Mouse (Mus musculus) G1E (cell line): ENCODE data around the gene Erf. TPM values are rescaled to one million over a fixed set of nuclear protein-coding genes. Genes with fewer than 3 reads are reported as not detected.
A peak's percentile ranks its signal among the peaks of the same experiment; 100 is the strongest.

Source experiments
- ATAC-seq: 2 replicates; pipeline ENCODE4 v1.8.0; 2016; ENCODE audit warnings: mild to moderate bottlenecking; ENCODE audit not compliant: insufficient number of reproducible peaks, poor library complexity, low FRiP score, severe bottlenecking; ENCODE audit errors: extremely low read depth
- DNase-seq: peaks from one replicate; pipeline ENCODE4 v3.0.0; 2012; ENCODE audit warnings: low spot score
- H3K27me3 ChIP-seq: 2 replicates; pipeline ENCODE4 v1.6.1; 2012; ENCODE audit warnings: mild to moderate bottlenecking, low read length, inconsistent platforms; ENCODE audit not compliant: insufficient read depth
- H3K36me3 ChIP-seq: replicated peaks from 2 replicates; pipeline ENCODE3; 2012; ENCODE audit warnings: mild to moderate bottlenecking, inconsistent platforms
- H3K4me1 ChIP-seq: 2 replicates; pipeline ENCODE4 v1.6.1; 2012; ENCODE audit warnings: low read depth, low read length, inconsistent platforms, mixed read lengths; ENCODE audit not compliant: insufficient read depth
- H3K4me3 ChIP-seq: 2 replicates; pipeline ENCODE4 v1.5.1; 2012; ENCODE audit warnings: low read depth, mild to moderate bottlenecking, inconsistent platforms, low read length, moderate library complexity, mixed read lengths
- H3K9me3 ChIP-seq: replicated peaks from 2 replicates; pipeline ENCODE4 v1.6.1; 2012; ENCODE audit warnings: inconsistent platforms
- CTCF ChIP-seq: IDR thresholded peaks from 2 replicates; pipeline ENCODE4 v1.5.1; 2012; ENCODE audit warnings: low read depth, low read length, inconsistent platforms, mixed read lengths
- GATA1 ChIP-seq: IDR thresholded peaks from 2 replicates; pipeline ENCODE4 v1.6.1; 2012; ENCODE audit warnings: borderline replicate concordance, low read length, inconsistent platforms, mixed read lengths
- GATA2 ChIP-seq: IDR thresholded peaks from 2 replicates; pipeline ENCODE4 v1.6.1; 2012; ENCODE audit warnings: low read depth, low read length, inconsistent platforms, borderline replicate concordance
- POLR2AphosphoS5 ChIP-seq: IDR thresholded peaks from 2 replicates; pipeline ENCODE4 v1.6.1; 2012; ENCODE audit warnings: low read depth, low read length, inconsistent platforms; ENCODE audit not compliant: insufficient replicate concordance
- TAL1 ChIP-seq: conservative IDR thresholded peaks from 2 replicates; pipeline ENCODE4 v1.6.1; 2012; ENCODE audit warnings: low read depth, low read length, inconsistent platforms, mixed read lengths
- polyA plus RNA-seq: library from polyadenylated mRNA; stranded (reverse); fragments of >175 nt; gene quantifications from 2 replicates; pipeline ENCODE4 v1.2.3, GENCODE M21; 2012
- total RNA-seq, 2 experiments: library from RNA; stranded (forward) in 1 of 2; stranded (reverse) in 1 of 2; fragments of 200-1000 nt in 1 of 2; fragments of >200 nt in 1 of 2; fragmentation: Nextera tagmentation in 1 of 2; gene quantifications; 2 replicates each; pipeline ENCODE4 v1.2.3; 2014 to 2017

Erf gene
- total and polyA plus RNA-seq, 3 experiments, result 6.9 to 97.7 (median 31.5) TPM

- ATAC-seq (no peak), DNase-seq (no peak)
- H3K9me3 ChIP-seq, result no peaks in the 10 kb centered on the region
- H3K36me3 ChIP-seq, result no peaks in the 10 kb centered on the region
- peaks cover 14% of the 10 kb centered on the region for H3K4me1 ChIP-seq
- peaks cover 6% of the 10 kb centered on the region for H3K27me3 ChIP-seq
- no peak overlapping the region for H3K4me3 ChIP-seq
- TF ChIP-seq POLR2AphosphoS5 (no peak), TAL1 (no peak), CTCF (no peak), GATA2 (no peak), GATA1 (no peak)
These were observed 11.3 kb upstream of the Erf start for GRCm38 (mm10) chr7:25261896-25262295.

- Histone ChIP-seq H3K4me1 (peaks cover 36% of the 10 kb centered on the region), H3K9me3 (no peaks in the 10 kb centered on the region)
- no peak for ATAC-seq
These were observed 1.3 kb upstream of the Erf start for GRCm38 (mm10) chr7:25251822-25252221.

GRCm38 (mm10) chr7:25251071-25251791 is 670 bp upstream of the Erf start:
- ATAC-seq, result no peak
- H3K4me1 ChIP-seq, result peaks cover 42% of the 10 kb centered on the region
- peak overlapping the region; percentile 94; the same call in 1 of the 2 replicates for H3K4me3 ChIP-seq
- TF ChIP-seq TAL1 (no peak), GATA1 (no peak), CTCF (no peak), POLR2AphosphoS5 (no peak), GATA2 (no peak)
- no peaks in the 10 kb centered on the region for H3K9me3 ChIP-seq
- peaks cover 19% of the 10 kb centered on the region for H3K36me3 ChIP-seq
- DNase-seq, result no peak
- H3K27me3 ChIP-seq, result peaks cover 12% of the 10 kb centered on the region

More at GRCm38 (mm10) chr7:25251822-25252221, 1.3 kb upstream of the Erf start:
- Histone ChIP-seq H3K4me3 (no peak overlapping the region), H3K36me3 (peaks cover 13% of the 10 kb centered on the region), H3K27me3 (peaks cover 14% of the 10 kb centered on the region)
- TF ChIP-seq TAL1 (no peak), GATA2 (no peak), CTCF (no peak), GATA1 (no peak), POLR2AphosphoS5 (no peak)
- no peak for DNase-seq

- Histone ChIP-seq H3K4me1 (peaks cover 59% of the 10 kb centered on the region), H3K9me3 (no peaks in the 10 kb centered on the region), H3K27me3 (0 out of 2 replicates have a peak, but pooled peaks cover 4% of the 10 kb centered on the region), H3K36me3 (peaks cover 36% of the 10 kb centered on the region), H3K4me3 (peak overlapping the region; percentile 94)
- TF ChIP-seq POLR2AphosphoS5, result no peak
- no peak for TF ChIP-seq GATA1
- no peak for TF ChIP-seq TAL1
- TF ChIP-seq GATA2, result no peak
- TF ChIP-seq CTCF, result no peak
- peak; percentile 72 for DNase-seq
- ATAC-seq, result 0 out of 2 replicates have a peak, but pooled peaks have one; percentile 5
These were observed 1.0 kb downstream of the Erf start for GRCm38 (mm10) chr7:25249314-25250140.

- peaks cover 61% of the 10 kb centered on the region for H3K4me1 ChIP-seq
- no peaks in the 10 kb centered on the region for H3K9me3 ChIP-seq
- TF ChIP-seq TAL1 (no peak), POLR2AphosphoS5 (no peak), CTCF (no peak), GATA2 (no peak), GATA1 (no peak)
- H3K27me3 ChIP-seq, result no peaks in the 10 kb centered on the region
- peaks cover 41% of the 10 kb centered on the region for H3K36me3 ChIP-seq
- no peak for ATAC-seq
- DNase-seq, result no peak
- peak overlapping the region; percentile 94 for H3K4me3 ChIP-seq
These were observed 1.7 kb downstream of the Erf start for GRCm38 (mm10) chr7:25248846-25249313.
